Mouse (Mus musculus) erythroblast, embryonic 14.5 days (primary cell): Measurements from ENCODE around the gene Rcsd1.

Experiments
- GATA1 ChIP-seq: IDR thresholded peaks from 2 replicates; pipeline ENCODE4 v1.6.1; 2012; ENCODE audit warnings: low read length, inconsistent platforms, mixed read lengths
- TAL1 ChIP-seq: IDR thresholded peaks from 3 replicates; pipeline ENCODE4 v1.6.1; 2012; ENCODE audit warnings: low read length, inconsistent platforms, mixed read lengths

- no peak for TF ChIP-seq GATA1
- no peak for TF ChIP-seq TAL1
These were observed 8.5 kb downstream of the Rcsd1 start for GRCm38 (mm10) chr1:165700933-165701518.
